Mouse (Mus musculus): ENCODE measurements around the gene Chmp1a.

- TF ChIP-seq E2F4 (IDR thresholded peaks at IDR 0.05; ENCODE audit: insufficient replicate concordance, low read depth, low read length) (no peak), USF2 (conservative IDR thresholded peaks at IDR 0.05; ENCODE audit: low read depth, low read length) (no peak)
Observed at GRCm38 (mm10) chr8:123255170-123255569, 42.6 kb upstream of the Chmp1a start.
